Mouse (Mus musculus) layer of hippocampus, adult 9-11 months (tissue): Measurements from ENCODE around the gene Zfp955a.
"Not testable (repeated sequence)": the region's sequence is repeated elsewhere in the genome, so short reads cannot be mapped to it uniquely, and the experiment has no call there.

Experiments used
- DNase-seq: peaks from one replicate; pipeline ENCODE4 v3.0.0; 2022

The Zfp955a gene

GRCm38 (mm10) chr17:33254530-33255318 lies at the start of gene Zfp955a:
Gene Zfp955a, minus strand, starts transcription at chr17:33255145.
- DNase-seq: not testable (repeated sequence)

GRCm38 (mm10) chr17:33289876-33290149 lies 34.9 kb upstream of the Zfp955a start:
- DNase-seq: not testable (repeated sequence)

- not testable (repeated sequence) for DNase-seq
Observed at GRCm38 (mm10) chr17:33289039-33289875, 34.3 kb upstream of the Zfp955a start, which contains the start of gene Zfp955b. Gene Zfp955b, plus strand, starts transcription at chr17:33289544.

- DNase-seq: no peak
Observed at GRCm38 (mm10) chr17:33268907-33269306, 14.0 kb upstream of the Zfp955a start.

- no peak for DNase-seq
Observed at GRCm38 (mm10) chr17:33264376-33264775, 9.4 kb upstream of the Zfp955a start, which contains the start of gene Olfr63. Gene Olfr63, plus strand, starts transcription at chr17:33264676.

- not testable (repeated sequence) for DNase-seq
Observed at GRCm38 (mm10) chr17:33255319-33255657, 343 bp upstream of the Zfp955a start.

GRCm38 (mm10) chr17:33236646-33237045 lies 18.3 kb downstream of the Zfp955a start:
- DNase-seq: not testable (repeated sequence)

GRCm38 (mm10) chr17:33221590-33221989 lies 33.4 kb downstream of the Zfp955a start, which contains the start of gene Olfr1564:
Gene Olfr1564, minus strand, starts transcription at chr17:33221690.
- no peak for DNase-seq

GRCm38 (mm10) chr17:33191002-33191401 lies 63.9 kb downstream of the Zfp955a start, which contains the start of gene Olfr239:
Gene Olfr239, plus strand, starts transcription at chr17:33191302.
- DNase-seq: not testable (repeated sequence)
